Mouse (Mus musculus): ENCODE data around the gene Kctd6.

Gene Kctd6

DNA sequence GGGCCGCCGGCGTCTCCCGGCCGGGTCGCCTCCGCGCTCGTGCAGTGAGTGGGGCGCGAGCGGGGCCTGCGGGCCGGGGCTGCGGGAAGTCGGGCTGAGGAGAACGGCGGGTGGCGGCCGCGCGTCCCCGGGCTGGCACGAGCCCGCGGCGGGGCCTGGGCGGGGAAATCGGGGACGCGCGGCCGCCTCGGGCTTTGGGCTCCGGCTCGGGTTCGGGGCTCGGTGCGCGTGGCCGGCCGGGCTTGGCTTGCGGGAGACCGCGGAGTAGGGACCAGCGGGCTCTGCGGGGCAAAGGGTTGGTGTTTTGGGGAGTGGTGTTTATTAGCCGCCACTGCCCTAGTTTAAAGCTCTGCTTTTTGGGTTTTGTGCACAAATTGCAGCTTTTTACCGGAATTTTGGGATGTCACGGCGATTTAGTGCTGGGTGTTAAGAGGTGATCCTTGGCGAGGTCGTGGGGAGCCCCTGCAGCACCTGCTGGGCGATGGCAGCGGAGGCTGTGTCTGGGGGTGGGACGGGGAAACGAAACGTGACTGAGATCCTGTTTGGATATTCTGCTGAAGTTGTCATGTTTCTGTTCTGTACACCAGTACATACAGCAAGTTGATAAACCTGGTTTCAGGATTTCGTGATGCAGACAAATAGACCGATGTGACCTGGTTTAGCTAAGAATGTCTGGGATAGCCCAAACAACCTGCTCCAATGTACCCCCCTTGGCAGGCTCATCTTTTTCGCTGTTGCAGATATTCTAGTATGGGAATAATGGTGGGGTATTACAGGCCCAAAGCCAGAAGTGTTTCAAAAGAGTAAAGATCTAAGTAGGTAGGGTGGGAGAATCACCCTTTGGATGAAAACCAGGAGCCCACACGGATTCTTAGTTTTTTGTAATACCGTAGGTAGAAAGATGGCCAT lies 613 bp downstream of the Kctd6 start:
- peak; percentile 81 for DNase-seq

DNA sequence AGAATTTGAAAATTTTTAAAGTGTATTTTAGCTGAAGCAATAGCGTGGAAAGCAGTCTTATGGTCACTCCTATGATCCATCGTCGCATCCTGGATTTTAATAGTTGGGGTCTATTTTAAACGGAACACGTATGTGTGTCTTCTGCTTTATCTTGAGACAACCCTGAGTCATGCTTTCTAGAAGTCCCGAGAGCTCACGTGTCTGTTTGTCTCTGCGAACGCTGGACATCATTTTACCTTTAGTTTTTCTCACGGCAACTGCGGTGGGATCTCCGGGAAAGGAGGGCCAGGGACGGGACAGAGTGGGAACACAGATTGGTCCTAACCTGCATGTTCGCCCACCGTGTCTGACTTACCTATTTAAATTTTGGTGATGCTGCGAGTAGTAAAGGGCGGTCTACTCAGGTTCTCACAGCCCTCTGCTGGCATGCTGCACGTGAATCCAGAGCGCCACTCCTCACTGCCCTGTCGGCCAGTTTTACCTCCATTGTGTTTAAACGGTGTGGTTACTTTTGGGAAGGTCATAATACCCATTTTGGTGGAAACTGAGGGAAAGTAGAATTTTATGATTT lies 1.4 kb downstream of the Kctd6 start:
- DNase-seq, result peak; percentile 53

DNA sequence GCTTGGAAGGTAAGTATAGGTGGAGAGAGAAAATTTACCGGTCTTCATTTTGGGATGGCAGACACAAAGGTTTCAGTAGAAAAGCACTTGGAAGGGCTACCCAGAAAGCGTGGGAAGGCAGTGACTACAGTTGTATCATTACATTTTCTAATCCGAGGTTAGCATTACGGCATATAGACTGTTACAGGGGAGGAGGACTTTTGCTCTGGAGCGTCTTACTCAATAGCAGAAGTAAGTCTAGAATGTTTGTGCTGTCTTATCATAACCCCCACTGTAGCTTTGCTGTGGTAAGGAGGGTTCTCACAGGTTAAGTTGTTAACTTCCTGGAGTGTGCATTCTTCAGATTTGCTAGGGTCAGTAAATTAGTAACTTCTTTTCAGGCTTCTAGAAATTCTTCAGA lies 2.2 kb downstream of the Kctd6 start:
- DNase-seq, result no peak

DNA sequence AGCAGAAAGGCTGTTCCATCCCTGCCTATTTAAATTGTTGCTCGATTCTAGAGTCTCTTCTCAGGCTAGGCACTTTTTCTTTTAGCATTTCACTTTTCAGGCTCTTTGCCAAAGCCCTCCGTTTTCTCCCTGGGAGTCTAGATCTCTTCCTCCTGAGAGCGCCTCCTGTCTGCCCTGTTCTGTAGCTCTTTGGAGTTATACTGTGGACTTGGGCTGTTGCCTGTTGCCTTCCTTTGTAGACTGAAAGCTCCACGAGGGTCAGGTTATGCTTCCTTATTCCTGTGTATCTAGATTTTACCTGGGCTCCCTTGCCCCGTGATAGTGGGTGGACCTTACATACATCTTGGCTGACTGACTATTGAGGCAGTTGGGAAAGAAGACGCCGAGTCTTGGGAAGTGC lies 4.3 kb downstream of the Kctd6 start:
- peak; percentile 69 for DNase-seq

DNA sequence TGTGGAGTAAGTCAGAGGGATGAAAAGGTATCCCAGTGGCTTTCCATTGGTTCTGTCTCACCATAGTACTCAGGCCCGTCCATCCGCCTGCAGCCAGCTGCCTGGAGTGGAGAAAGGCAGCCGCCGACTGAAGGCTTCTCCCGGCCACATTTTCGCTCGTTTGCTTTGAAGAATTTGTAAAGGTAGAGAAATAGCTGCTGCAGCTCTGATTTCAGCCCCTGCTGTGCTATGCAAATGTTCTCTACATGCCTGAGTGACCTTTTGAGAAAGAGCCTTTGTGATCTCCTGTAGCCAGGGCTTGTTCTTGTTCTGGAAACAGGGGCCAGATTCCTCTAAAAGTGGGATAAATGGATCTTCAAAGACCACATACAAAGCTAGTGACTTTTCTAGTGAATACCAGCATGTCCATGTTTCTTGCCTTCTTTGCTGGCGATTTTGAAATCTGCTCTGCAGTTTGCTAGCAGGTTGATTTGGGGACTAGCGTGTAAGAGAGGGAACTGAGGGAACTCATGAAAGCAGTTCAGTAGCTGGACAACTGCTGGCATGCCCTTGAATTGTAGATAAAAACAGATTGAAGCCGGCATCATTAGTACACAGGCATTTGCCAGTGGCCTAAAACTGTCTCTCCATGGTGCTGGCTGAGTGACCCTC lies 4.9 kb downstream of the Kctd6 start:
- DNase-seq, result peak; percentile 83

DNA sequence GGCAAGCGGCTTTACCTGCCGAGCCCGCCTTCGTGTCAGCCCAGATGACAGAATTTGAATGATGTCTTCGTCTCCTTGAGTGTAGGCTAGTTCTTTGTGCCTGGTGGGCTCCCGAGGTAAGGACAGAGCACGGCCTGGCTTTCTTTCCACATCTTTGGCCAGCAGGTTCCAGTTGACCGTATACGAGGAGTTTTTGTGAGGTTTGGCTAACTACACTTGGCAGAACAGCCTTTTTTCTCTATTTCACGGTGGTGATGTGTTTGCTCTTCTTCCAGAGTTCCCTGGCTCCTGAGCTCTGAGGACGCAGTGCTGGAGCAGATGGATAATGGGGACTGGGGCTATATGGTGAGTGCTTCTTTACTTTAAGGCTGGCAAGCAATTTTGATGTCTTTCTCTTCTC lies 5.9 kb downstream of the Kctd6 start:
- peak; percentile 45 for DNase-seq

DNA sequence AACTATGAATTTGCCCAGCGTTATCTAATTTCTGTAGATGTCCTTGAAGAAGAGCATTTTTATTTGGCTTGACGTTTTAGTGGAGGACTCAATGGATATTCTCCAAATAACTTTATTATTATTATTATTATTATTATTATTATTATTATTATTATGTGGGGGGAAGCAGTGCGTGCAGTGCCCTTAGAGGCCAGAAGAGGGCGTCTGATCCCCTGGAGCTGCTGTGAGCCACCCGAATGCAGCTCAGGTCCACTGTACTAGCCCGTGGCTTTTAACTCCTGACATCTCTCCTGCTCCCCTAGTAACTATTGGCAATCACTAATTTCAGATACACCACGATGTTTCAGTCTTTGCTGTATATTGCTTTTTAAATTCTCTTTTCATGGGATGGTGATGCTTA lies 6.4 kb downstream of the Kctd6 start:
- peak; percentile 66 for DNase-seq

DNA sequence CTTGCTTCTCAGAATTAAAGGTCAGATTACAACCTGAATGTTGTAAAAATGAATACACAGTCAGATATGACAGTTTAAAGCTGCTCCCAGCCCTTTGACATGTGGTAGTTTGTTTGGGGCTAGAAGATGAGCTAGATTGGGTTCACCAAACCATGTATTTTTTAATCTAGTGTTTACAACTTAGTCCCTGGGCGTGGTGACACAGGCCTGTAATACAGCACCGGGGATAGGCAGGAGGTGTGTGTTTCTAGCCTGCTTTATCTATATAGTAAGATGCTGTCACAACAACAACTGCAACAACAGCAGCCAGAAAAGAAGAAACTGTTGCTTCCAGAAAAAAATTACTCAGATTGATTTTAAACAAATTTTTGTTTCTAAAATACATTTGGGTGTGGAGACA lies 7.0 kb downstream of the Kctd6 start:
- DNase-seq, result no peak

DNA sequence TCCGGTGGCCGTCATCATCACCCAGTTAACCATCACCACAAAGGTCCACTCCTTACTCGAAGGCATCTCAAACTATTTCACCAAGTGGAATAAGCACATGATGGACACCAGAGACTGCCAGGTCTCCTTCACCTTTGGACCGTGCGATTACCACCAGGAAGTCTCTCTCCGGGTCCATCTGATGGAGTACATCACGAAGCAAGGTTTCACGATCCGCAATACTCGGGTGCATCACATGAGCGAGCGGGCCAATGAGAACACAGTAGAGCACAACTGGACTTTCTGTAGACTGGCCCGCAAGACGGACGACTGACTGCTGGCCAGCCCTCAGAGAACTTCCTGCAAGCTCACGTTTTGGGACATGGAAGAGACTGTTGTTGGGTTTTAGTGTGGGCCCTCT lies 8.6 kb downstream of the Kctd6 start:
- no peak for DNase-seq

DNA sequence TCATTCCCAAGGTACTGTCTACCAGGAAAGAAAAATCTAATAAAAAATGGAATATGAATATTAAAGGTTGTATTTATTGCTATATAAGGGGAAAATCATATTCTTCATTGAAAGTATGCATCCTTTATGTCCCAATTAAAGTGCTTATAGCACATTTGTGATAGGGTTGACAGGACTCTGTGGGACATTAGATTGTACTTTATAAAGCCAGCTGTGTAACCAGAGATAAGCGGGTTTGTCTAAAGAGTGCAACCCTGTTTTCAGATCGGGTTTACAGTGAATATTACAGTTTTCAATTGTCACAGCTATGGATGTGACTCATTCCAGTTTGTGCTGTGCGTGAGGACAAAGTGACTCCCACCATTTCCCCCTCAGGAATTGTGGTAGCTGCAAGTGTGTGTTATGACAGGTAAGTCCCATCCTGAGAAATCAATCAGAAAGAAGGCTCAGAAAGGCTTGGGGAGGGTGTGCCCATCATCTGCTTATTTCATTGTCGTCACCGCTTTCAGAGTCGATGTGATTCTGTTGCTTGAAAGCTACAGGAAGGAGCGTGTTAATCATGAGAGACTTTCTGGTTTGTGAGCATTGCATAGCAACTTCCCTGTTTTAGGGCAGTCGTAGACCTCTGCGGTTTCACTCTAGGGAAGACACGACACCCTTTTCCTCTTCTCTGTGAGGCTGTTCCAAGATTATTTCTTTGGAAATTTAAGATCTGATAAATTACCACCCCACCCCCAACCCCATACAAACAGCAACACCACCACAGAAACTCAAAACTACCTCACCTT lies 9.8 kb downstream of the Kctd6 start:
- no peak for DNase-seq

DNA sequence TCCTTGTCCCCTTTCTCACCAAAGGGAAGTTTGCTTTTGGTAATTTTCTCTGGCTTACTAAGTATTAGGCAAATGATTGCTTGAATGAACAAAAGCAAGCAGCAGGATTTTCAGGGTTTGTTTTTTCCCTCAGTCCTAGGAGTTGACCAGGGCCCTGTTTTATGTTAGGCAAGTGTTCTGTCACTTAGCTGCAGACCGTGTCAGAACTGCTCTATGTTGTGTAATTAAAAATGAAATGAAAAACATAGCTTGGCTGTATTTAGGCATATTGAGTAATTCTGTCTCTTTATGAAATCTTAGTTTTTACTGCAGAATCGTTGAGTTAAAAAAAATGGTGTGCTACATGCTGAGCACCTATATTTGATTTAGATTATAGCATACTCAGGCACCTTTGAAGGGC lies 10.9 kb downstream of the Kctd6 start:
- no peak for DNase-seq

DNA sequence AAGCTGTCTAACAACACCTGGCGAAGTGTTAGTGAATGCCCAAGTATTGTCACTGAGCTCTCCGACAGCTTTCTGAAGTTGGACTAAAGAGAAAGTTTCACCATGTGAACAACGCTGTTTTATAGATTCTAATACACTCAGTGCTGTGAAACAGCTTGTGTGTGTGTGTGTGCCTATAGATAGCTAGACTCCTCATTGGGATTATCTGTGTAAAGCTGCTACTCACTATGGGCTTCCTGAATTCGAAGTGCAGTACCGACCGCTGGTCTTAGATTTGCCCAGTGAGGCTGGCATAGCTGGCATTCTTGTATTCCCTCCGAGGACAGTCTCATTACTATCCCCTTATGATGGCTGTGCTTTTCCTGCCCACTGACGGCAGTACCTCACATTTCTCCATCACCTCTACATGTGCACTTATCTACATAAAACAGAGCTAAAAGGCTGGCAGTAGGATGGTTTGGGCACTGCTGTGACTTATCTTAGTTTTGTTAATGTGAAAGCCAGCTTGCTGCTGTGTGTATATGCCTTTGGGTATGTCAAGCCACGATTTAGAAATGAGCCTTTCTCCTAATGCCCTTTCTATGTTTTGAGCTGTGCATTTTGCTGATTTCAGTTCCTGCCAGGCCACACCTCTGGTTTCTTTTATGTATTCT lies 15.6 kb downstream of the Kctd6 start:
- DNase-seq, result no peak

DNA sequence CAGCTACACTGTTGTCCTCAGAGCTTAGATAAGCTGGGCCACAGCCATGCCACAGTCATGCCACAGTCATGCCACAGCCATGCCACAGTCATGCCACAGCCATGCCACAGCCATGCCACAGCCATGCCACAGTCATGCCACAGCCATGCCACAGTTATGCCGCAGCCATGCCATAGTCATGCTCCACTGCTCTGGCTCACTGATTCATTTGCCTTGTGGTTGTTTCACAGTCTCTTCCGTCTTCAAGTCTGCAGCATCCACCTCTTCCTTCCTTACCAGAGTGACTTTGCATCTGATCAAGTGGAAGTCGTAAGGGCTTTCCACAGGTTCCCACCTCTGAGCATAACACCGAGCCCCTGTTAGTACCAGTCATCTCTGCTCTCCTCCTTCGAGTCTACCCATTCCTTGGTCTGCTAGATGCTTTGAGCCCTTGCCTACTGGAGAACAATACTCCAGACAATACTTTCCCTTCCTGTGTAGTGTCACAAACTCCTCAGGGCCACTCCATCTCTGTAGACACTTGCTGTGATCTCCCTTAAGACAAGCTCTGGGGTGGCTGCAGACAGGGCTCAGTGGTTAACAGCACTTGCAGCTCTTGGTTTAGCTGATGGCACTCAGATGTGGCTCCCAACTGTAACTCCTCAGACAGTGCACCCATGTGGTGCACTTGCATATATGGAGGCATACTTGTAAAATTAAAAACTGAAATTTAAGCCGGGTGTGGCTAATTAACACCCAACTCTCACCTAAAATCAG lies 18.4 kb downstream of the Kctd6 start:
- DNase-seq, result no peak

DNA sequence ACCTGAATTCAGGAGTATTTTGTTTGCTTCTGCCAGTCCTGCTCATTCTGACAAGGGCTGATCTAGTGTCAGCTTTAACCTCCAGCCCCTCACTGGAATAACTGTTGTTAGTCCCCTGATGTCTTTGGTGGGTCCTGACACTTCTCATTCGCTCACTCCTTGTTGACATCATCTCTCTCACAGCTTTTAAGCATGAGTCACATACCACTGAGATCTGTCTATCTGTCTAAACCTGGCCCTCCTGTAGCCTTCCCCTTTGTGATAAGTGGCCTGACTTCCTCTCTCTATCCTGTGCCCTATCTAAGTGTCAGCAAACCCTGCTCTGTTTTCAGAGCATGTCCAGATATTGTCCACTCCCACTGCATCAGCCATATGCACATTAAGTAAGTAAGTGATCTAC lies 19.3 kb downstream of the Kctd6 start:
- no peak for DNase-seq

DNA sequence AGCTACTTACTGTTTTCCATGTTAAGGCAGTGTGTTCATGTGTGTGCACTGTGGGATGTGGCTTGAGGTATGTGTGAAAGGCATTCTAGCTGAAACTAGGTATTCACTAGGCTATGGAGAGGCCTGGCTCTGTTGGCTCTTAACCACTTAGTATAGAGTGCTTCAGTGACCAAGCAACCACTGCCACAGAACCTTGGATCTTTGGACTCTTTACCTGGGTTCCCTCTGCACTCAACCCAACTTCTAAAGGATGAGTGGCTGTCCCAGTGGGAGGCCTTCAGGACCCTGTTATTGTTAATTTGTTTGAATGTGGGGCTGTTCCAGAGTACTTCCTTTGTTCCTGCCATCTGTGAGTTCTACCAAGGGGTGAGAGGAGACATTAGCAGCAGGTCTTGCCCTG lies 27.9 kb downstream of the Kctd6 start:
- DNase-seq, result no peak

DNA sequence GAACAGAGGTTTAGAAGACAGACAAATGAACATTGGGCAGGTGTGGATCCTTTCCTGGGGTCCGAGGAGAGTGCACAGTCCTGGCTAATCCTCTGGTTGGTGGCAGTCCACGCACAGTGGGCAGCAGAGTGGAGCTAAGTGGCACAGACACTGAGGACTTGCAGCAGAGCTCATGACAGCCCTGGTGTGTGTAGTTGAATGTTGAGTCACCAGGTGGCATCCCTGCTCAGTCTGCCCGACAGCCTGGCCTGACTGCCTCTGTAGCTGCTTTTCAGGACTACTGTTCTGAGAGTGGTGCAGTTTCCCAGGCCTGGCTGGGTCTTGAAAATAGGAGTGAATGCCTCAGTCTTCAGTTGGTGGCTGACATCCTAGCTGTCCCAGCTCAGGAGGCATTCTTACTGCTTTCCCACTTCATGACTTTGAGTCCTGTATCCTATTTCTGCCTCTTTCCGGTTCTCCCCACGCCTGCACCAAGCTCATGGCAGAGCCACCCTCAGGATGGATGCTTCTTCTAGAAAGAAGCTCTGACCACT lies 28.5 kb downstream of the Kctd6 start:
- peak; percentile 51 for DNase-seq

DNA sequence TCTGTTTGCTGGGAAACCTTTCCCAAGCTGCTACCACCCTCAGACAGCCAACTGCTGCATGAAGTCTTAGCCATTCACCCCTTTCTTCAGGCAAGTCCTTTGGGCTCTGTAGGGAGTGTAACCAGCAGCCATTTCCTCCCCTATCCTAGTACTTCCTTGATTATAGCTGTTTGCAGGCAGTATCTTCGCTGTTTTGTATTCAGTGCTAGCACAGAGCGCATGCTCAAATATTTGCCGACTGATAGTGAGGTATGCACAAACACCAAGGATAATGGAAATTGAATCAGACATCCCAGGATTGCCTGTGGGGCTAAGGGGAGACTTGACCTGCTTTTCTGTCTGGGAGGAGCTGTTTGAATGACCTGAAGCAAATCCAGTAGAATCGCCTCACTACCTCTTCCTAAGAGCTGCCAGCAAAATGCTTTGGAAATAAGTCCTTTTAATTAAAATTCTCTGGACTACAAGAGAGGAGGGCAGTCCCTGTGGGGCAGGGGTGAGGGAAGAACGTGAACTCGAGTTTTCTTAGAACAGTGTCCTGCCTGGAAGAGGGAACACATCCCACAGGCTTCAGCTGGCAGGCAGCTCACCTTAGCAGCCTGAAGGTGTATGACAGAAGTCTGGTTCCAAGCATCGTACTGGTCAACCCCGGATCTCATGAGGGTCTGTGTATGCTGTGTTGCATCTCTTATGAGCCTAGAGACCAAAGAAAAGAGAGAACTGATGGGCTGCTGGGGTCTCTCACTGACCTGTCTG lies 29.4 kb downstream of the Kctd6 start:
- DNase-seq, result no peak

DNA sequence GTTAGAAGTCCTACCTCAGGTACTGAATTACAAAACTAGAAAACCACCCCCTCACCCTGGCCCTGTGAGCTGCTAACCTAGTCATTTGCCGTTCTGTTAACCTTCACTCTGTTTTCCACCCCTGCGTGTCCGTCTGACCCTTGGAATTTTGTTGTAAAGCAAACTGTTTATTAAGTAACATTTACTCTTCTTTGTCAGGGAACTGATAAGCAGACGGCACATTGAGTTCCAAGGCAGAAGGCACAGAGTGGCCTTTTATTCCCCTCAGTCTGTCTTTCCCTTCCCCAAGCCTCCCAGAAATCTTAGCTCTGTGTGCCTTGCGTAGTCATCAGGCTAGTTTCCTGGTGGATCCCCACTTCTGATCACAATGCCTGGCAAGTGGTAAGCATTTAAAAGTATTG lies 30.3 kb downstream of the Kctd6 start:
- DNase-seq, result no peak

DNA sequence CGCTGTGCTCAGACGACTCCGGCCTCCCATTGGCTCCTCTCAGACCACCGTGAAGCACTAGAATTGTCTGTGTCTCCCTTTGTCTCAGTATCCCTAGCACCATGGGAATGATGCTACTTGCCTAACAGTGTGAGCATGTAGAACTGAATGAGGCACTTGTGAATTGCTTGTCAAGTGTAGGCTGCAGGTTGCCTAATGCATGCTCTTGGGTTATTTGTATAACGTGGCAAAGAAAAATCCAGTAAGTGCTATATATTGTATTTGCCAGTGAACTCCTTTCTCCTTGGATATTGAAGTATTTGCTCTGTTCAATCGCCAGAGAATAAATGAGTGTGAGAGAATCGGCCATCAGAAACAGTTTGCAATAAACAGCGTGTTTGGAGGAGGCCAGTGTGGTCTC lies 32.9 kb downstream of the Kctd6 start:
- no peak for DNase-seq

DNA sequence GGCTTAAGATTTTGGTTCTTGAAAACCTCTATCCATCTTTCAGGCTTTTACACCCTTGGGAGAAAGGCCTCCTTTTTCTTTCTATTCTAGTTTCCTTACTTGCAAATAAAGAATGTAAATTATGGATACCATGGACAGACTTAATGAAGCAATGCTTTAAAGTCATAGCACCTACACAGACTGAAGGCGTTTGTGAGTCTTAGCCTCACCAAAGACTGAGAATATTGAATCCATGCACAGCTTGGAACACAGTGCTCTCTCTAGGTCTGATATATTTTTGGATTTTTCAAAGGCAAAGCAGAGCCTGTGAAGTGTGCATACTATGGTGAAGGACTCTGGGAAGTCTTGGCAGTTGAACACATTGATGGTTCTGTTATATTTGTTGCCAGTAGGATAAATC lies 35.3 kb downstream of the Kctd6 start:
- no peak for DNase-seq

Measured in cerebellum, adult 9-10 months (tissue).